Mouse (Mus musculus) liver, embryonic 15.5 days (tissue): ENCODE data around the gene Rtf2. TPM values are rescaled to one million over a fixed set of nuclear protein-coding genes. Genes with fewer than 3 reads are reported as not detected.
A peak's percentile ranks its signal among the peaks of the same experiment; 100 is the strongest.

ENCODE experiments used
- ATAC-seq: fragments of 200-750 bp; cut with Nextera tagmentation; 2 replicates; pipeline ENCODE4 v1.8.0; 2017; ENCODE audit warnings: moderate number of reproducible peaks, mild to moderate bottlenecking, moderate library complexity; ENCODE audit not compliant: insufficient read depth
- H3K27ac ChIP-seq: fragments of 300-500 bp; sonication (generic); replicated peaks from 2 replicates; pipeline ENCODE4 v1.5.1; 2015; ENCODE audit warnings: mild to moderate bottlenecking, inconsistent platforms
- H3K27me3 ChIP-seq: fragments of 300-500 bp; sonication (generic); 2 replicates; pipeline ENCODE4 v1.6.1; 2015; ENCODE audit warnings: mild to moderate bottlenecking, inconsistent platforms
- H3K36me3 ChIP-seq: fragments of 300-500 bp; sonication (generic); replicated peaks from 2 replicates; pipeline ENCODE4 v1.6.1; 2015; ENCODE audit warnings: moderate library complexity, mild to moderate bottlenecking, inconsistent platforms
- H3K4me1 ChIP-seq: fragments of 300-500 bp; sonication (generic); replicated peaks from 2 replicates; pipeline ENCODE4 v1.6.1; 2015; ENCODE audit warnings: inconsistent platforms
- H3K4me2 ChIP-seq: fragments of 300-500 bp; sonication (generic); 2 replicates; pipeline ENCODE4 v1.6.1; 2015; ENCODE audit warnings: moderate library complexity, mild to moderate bottlenecking, inconsistent platforms
- H3K4me3 ChIP-seq: fragments of 300-500 bp; sonication (generic); replicated peaks from 2 replicates; pipeline ENCODE4 v1.5.1; 2015; ENCODE audit warnings: mild to moderate bottlenecking, inconsistent platforms
- H3K9ac ChIP-seq: fragments of 300-500 bp; sonication (generic); 2 replicates; pipeline ENCODE4 v1.6.1; 2015; ENCODE audit warnings: moderate library complexity, mild to moderate bottlenecking, inconsistent platforms
- H3K9me3 ChIP-seq: fragments of 300-500 bp; sonication (generic); replicated peaks from 2 replicates; pipeline ENCODE4 v1.6.1; 2016; ENCODE audit warnings: inconsistent platforms
- WGBS: fragments of 180-500 bp; shearing (Covaris S2); methylation state at CpG from one replicate; pipeline ENCODE4 v1.1.7; 2015; ENCODE audit warnings: mixed read lengths; ENCODE audit not compliant: insufficient replicate concordance; 5-methylcytosine and 5-hydroxymethylcytosine counted together
- polyA plus RNA-seq: library from polyadenylated mRNA; unstranded; fragments of >200 nt; fragmentation: Nextera tagmentation; extraction: Ambion mirVana; gene quantifications from 2 replicates; pipeline ENCODE4 v1.2.1, GENCODE M21; 2015

The Rtf2 gene
- polyA plus RNA-seq, 1 experiment from 2014 or later = 41.4 TPM

GRCm38 (mm10) chr2:172440640-172441005 lies 267 bp downstream of the Rtf2 start:
- no peaks in the 10 kb centered on the region for H3K27me3 ChIP-seq
- WGBS = 0% methylated on average over 21 of the region's 21 CpGs
- no peaks in the 10 kb centered on the region for H3K9me3 ChIP-seq
- H3K4me3 ChIP-seq = peak overlapping the region; percentile 79
- ATAC-seq = peak; percentile 60
- peaks cover 42% of the 10 kb centered on the region for H3K4me1 ChIP-seq
- H3K27ac ChIP-seq = peak overlapping the region; percentile 79
- peaks cover 17% of the 10 kb centered on the region for H3K36me3 ChIP-seq
- peak overlapping the region; percentile 68 for H3K9ac ChIP-seq
- peak overlapping the region; percentile 73 for H3K4me2 ChIP-seq

DNA sequence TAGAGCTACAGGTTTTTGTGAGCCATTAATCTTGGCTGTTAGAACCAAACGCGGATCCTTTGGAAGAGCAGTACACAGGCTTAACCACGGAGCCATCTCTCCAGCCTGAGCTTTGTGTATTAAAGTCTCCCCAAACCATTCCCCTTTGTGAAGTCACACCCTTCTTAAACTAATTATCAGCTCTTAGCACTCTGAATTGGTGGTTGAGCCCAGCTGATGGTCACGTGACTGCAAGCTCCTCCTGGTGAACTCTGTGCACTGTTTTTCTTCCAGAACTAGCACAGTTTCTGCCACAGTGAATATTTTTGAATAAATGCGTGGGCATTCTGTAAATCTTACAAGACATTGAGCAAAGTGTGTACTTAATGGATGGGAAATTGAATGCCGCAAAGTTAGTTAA lies 820 bp downstream of the Rtf2 start:
- peak overlapping the region; percentile 79 for H3K4me3 ChIP-seq
- WGBS = 24% methylated on average over 6 of the region's 6 CpGs
- peak; percentile 66 for ATAC-seq
- H3K9ac ChIP-seq = peak overlapping the region; percentile 68
- H3K36me3 ChIP-seq = peaks cover 23% of the 10 kb centered on the region
- H3K4me2 ChIP-seq = peak overlapping the region; percentile 73
- H3K4me1 ChIP-seq = peaks cover 42% of the 10 kb centered on the region
- no peaks in the 10 kb centered on the region for H3K9me3 ChIP-seq
- peak overlapping the region; percentile 79 for H3K27ac ChIP-seq
- no peaks in the 10 kb centered on the region for H3K27me3 ChIP-seq

GRCm38 (mm10) chr2:172445617-172446016 lies 5.3 kb downstream of the Rtf2 start:
- H3K36me3 ChIP-seq = peaks cover 67% of the 10 kb centered on the region
- no peak overlapping the region for H3K4me2 ChIP-seq
- no peak overlapping the region for H3K27ac ChIP-seq
- no peak overlapping the region for H3K4me3 ChIP-seq
- peaks cover 25% of the 10 kb centered on the region for H3K4me1 ChIP-seq
- 85% methylated on average over 4 of the region's 4 CpGs for WGBS
- no peaks in the 10 kb centered on the region for H3K9me3 ChIP-seq
- no peaks in the 10 kb centered on the region for H3K27me3 ChIP-seq
- H3K9ac ChIP-seq = no peak overlapping the region
- ATAC-seq = no peak

DNA sequence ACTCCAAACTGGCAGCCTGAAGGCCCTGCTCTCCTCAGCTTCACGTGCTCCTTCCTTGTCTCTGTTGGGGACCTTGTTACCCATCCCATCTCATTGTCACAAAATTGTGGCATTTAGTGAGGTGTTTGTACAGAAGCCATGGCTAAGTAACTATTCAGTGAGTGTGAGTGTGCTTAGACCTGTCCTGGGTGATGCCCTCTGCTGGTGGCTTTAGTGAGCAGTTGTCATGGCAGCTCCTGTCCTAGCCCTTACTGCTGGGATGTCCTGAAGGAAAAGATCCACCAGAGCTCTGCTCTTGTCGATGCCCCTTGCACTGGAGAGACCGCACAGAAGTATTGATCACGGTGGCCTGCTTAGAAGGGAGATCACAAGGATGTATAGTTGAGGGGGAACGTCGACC lies 7.0 kb downstream of the Rtf2 start:
- Histone ChIP-seq H3K4me3 (no peak overlapping the region), H3K36me3 (peaks cover 84% of the 10 kb centered on the region), H3K9ac (no peak overlapping the region), H3K27ac (no peak overlapping the region), H3K4me1 (peaks cover 10% of the 10 kb centered on the region), H3K9me3 (no peaks in the 10 kb centered on the region), H3K4me2 (no peak overlapping the region), H3K27me3 (no peaks in the 10 kb centered on the region)
- ATAC-seq = no peak
- 84% methylated on average over 6 of the region's 6 CpGs for WGBS

GRCm38 (mm10) chr2:172448329-172448728 lies 8.0 kb downstream of the Rtf2 start:
- H3K9ac ChIP-seq = no peak overlapping the region
- no peaks in the 10 kb centered on the region for H3K27me3 ChIP-seq
- H3K4me3 ChIP-seq = no peak overlapping the region
- H3K4me2 ChIP-seq = no peak overlapping the region
- H3K4me1 ChIP-seq = peaks cover under 1% of the 10 kb centered on the region; the same call in 1 of the 2 replicates
- H3K36me3 ChIP-seq = peaks cover 94% of the 10 kb centered on the region
- WGBS = 68% methylated on average over 4 of the region's 4 CpGs
- H3K27ac ChIP-seq = no peak overlapping the region
- no peak for ATAC-seq
- no peaks in the 10 kb centered on the region for H3K9me3 ChIP-seq

- no peak for ATAC-seq
- H3K36me3 ChIP-seq = peaks cover 88% of the 10 kb centered on the region
These were observed 10.3 kb downstream of the Rtf2 start for GRCm38 (mm10) chr2:172450640-172451039.

DNA sequence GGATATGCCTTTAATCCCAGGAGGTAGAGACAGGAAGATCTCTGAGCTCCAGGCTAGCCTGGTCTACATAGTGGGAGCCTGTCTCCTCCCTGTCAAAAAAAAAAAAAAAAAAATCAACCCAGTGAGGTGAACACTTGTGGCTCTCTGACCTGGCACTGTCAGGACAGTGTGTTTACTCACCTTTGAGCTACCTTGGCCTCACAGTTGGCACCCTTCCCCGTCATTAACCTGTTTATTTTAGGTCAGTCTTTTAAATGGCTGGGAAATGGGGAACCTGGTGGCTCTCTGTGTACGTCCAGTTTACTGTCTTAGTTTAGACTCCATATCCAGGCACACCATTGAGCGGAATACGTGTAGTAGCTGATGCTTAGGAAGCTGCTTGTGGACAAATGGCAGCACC lies 11.7 kb downstream of the Rtf2 start:
- ATAC-seq = 0 out of 2 replicates have a peak, but pooled peaks have one; percentile 11
- no peak overlapping the region for H3K9ac ChIP-seq
- no peak overlapping the region for H3K4me2 ChIP-seq
- H3K27me3 ChIP-seq = no peaks in the 10 kb centered on the region
- no peaks in the 10 kb centered on the region for H3K9me3 ChIP-seq
- no peak overlapping the region for H3K4me3 ChIP-seq
- H3K27ac ChIP-seq = no peak overlapping the region
- peaks cover 86% of the 10 kb centered on the region for H3K36me3 ChIP-seq
- H3K4me1 ChIP-seq = no peaks in the 10 kb centered on the region; the same call in 1 of the 2 replicates
- 74% methylated on average over 4 of the region's 4 CpGs for WGBS

More at GRCm38 (mm10) chr2:172450640-172451039, 10.3 kb downstream of the Rtf2 start:
- no peaks in the 10 kb centered on the region; the same call in 1 of the 2 replicates for H3K4me1 ChIP-seq
- H3K27ac ChIP-seq = no peak overlapping the region
- no peak overlapping the region for H3K9ac ChIP-seq
- H3K4me3 ChIP-seq = no peak overlapping the region
- H3K4me2 ChIP-seq = no peak overlapping the region
- no peaks in the 10 kb centered on the region for H3K9me3 ChIP-seq
- H3K27me3 ChIP-seq = no peaks in the 10 kb centered on the region
- 77% methylated on average over 6 of the region's 6 CpGs for WGBS

GRCm38 (mm10) chr2:172452458-172452857 lies 12.1 kb downstream of the Rtf2 start:
- Histone ChIP-seq H3K27ac (no peak overlapping the region), H3K4me3 (no peak overlapping the region), H3K36me3 (peaks cover 86% of the 10 kb centered on the region), H3K4me1 (no peaks in the 10 kb centered on the region; the same call in 1 of the 2 replicates), H3K27me3 (no peaks in the 10 kb centered on the region), H3K9ac (no peak overlapping the region), H3K9me3 (no peaks in the 10 kb centered on the region), H3K4me2 (no peak overlapping the region)
- 80% methylated on average over 10 of the region's 10 CpGs for WGBS
- ATAC-seq = 0 out of 2 replicates have a peak, but pooled peaks have one; percentile 16

DNA sequence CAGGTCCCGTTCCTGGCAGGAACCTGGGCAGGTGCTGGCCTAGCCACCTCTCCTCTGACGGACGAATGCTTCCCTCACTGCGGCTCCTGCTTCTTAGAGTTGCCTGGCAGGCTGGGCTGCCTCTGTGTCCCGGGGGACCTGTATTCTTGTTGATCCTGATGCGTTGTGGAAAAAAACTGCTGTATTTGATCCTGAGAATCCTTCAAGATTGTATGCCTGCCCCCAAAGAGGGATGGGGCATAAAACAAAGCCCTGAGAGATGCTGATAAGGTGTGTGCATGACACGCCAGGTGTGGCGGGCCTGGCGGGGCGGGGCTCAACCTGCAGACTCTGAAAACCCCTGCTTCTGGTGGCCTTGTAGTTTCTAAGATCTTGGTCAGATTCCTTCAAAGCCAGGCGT lies 18.1 kb downstream of the Rtf2 start, which contains the start of gene Gcnt7:
Gene Gcnt7 (minus strand): TSS at position 101 of the 400 bp plus-strand sequence.
- no peak within 1 kb of the TSS for H3K27ac ChIP-seq
- WGBS = 84% methylated on average over 11 of the region's 11 CpGs
- no peaks in the 10 kb centered on the region for H3K9me3 ChIP-seq
- H3K4me2 ChIP-seq = no peak within 1 kb of the TSS
- no peaks in the 10 kb centered on the region; the same call in 1 of the 2 replicates for H3K4me1 ChIP-seq
- ATAC-seq = no peak
- no peak within 1 kb of the TSS for H3K9ac ChIP-seq
- no peak within 1 kb of the TSS for H3K4me3 ChIP-seq
- H3K27me3 ChIP-seq = no peaks in the 10 kb centered on the region
- peaks cover 58% of the 10 kb centered on the region for H3K36me3 ChIP-seq

DNA sequence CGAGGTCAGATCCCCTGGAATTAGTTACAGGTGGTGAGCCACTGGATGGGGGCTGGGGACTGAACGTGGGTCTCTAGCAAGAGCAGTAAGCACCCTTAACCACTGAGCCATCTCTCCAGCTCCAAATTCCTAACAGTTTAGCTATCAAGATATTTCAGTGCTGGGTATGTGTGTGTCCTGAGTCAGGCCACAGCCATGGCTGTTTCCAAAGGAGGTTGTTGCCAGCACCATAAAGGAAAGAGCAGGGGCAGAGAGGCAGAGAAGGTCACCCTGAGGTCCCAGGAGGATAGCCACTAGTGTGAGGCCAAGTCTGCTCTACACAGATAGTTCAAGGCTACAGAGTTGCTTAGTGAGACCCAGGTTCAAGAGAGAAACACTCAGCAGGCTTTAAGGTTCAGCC lies 20.3 kb downstream of the Rtf2 start:
- H3K4me1 ChIP-seq = no peaks in the 10 kb centered on the region
- no peak overlapping the region for H3K4me2 ChIP-seq
- H3K36me3 ChIP-seq = peaks cover 69% of the 10 kb centered on the region
- WGBS = 71% methylated on average over 2 of the region's 2 CpGs
- H3K9ac ChIP-seq = no peak overlapping the region
- H3K27me3 ChIP-seq = no peaks in the 10 kb centered on the region
- no peak overlapping the region for H3K4me3 ChIP-seq
- no peak for ATAC-seq
- no peak overlapping the region for H3K27ac ChIP-seq
- H3K9me3 ChIP-seq = no peaks in the 10 kb centered on the region

- no peaks in the 10 kb centered on the region for H3K9me3 ChIP-seq
- H3K4me1 ChIP-seq = no peaks in the 10 kb centered on the region
- no peak overlapping the region for H3K4me2 ChIP-seq
- no peak overlapping the region for H3K4me3 ChIP-seq
- H3K9ac ChIP-seq = no peak overlapping the region
- H3K36me3 ChIP-seq = peaks cover 73% of the 10 kb centered on the region
- 77% methylated on average over 4 of the region's 4 CpGs for WGBS
- H3K27me3 ChIP-seq = no peaks in the 10 kb centered on the region
- no peak overlapping the region for H3K27ac ChIP-seq
- ATAC-seq = no peak
These were observed 22.5 kb downstream of the Rtf2 start for GRCm38 (mm10) chr2:172462813-172463212.
